Mouse (Mus musculus) intestine, embryonic 14.5 days (tissue): ENCODE results near the gene Prpf40b. TPM values are rescaled to one million over a fixed set of nuclear protein-coding genes. Genes with fewer than 3 reads are reported as not detected.
A peak's percentile ranks its signal among the peaks of the same experiment; 100 is the strongest.

Experiments used
- ATAC-seq: fragments of 200-750 bp; cut with Nextera tagmentation; replicated peaks from 2 replicates; pipeline ENCODE4 v1.8.0; 2017; ENCODE audit warnings: low read depth, moderate number of reproducible peaks, moderate TSS enrichment, moderate library complexity; ENCODE audit not compliant: low FRiP score, low TSS enrichment
- DNase-seq: peaks from one replicate; pipeline ENCODE4 v3.0.0-alpha.2; 2018; ENCODE audit warnings: low spot score
- H3K27ac ChIP-seq: fragments of 300-500 bp; sonication (generic); 2 replicates; pipeline ENCODE4 v1.5.1; 2014; ENCODE audit warnings: low read depth, mild to moderate bottlenecking, control low read depth
- H3K27me3 ChIP-seq: fragments of 300-500 bp; sonication (generic); replicated peaks from 2 replicates; pipeline ENCODE4 v1.6.1; 2014; ENCODE audit warnings: low read length, control low read depth; ENCODE audit not compliant: control insufficient read depth, insufficient read depth
- H3K36me3 ChIP-seq: fragments of 300-500 bp; sonication (generic); 2 replicates; pipeline ENCODE4 v1.6.1; 2014; ENCODE audit warnings: low read length, control low read depth; ENCODE audit not compliant: control insufficient read depth, insufficient read depth
- H3K4me1 ChIP-seq: fragments of 300-500 bp; sonication (generic); replicated peaks from 2 replicates; pipeline ENCODE4 v1.6.1; 2014; ENCODE audit warnings: low read length, control low read depth, mixed read lengths; ENCODE audit not compliant: control insufficient read depth, insufficient read depth
- H3K4me2 ChIP-seq: fragments of 300-500 bp; sonication (generic); 2 replicates; pipeline ENCODE4 v1.6.1; 2014; ENCODE audit warnings: low read length
- H3K4me3 ChIP-seq: fragments of 300-500 bp; sonication (generic); 2 replicates; pipeline ENCODE4 v1.5.1; 2014; ENCODE audit warnings: low read depth, low read length, control low read depth, mixed read lengths
- H3K9ac ChIP-seq: fragments of 300-500 bp; sonication (generic); 2 replicates; pipeline ENCODE4 v1.6.1; 2014; ENCODE audit warnings: mild to moderate bottlenecking, low read length
- H3K9me3 ChIP-seq: fragments of 300-500 bp; sonication (generic); 2 replicates; pipeline ENCODE4 v1.6.1; 2016; ENCODE audit warnings: low read length, control low read depth; ENCODE audit not compliant: control insufficient read depth
- WGBS: fragments of 180-500 bp; shearing (Covaris S2); extraction: QIAGEN DNeasy Blood & Tissue Kit; methylation state at CpG from one replicate; pipeline ENCODE4 v1.1.7; 2014; 5-methylcytosine and 5-hydroxymethylcytosine counted together
- polyA plus RNA-seq: library from polyadenylated mRNA; unstranded; fragments of >200 nt; fragmentation: Nextera tagmentation; extraction: Ambion mirVana; gene quantifications from 2 replicates; pipeline ENCODE4 v1.2.1, GENCODE M21; 2014

Gene Prpf40b
- polyA plus RNA-seq, 1 experiment from 2014 or later: 40.6 TPM

- H3K9ac ChIP-seq: no peak overlapping the region
- 84% methylated on average over 8 of the region's 8 CpGs for WGBS
- H3K27ac ChIP-seq: no peak overlapping the region
- no peak overlapping the region for H3K4me3 ChIP-seq
- no peaks in the 10 kb centered on the region for H3K27me3 ChIP-seq
- DNase-seq: no peak
- H3K36me3 ChIP-seq: no peaks in the 10 kb centered on the region
- no peaks in the 10 kb centered on the region for H3K4me1 ChIP-seq
- H3K9me3 ChIP-seq: no peaks in the 10 kb centered on the region
- no peak overlapping the region for H3K4me2 ChIP-seq
- no peak for ATAC-seq
These were observed 18.8 kb upstream of the Prpf40b start for GRCm38 (mm10) chr15:99276095-99276494.

- DNase-seq: no peak
- 78% methylated on average over 7 of the region's 7 CpGs for WGBS
These were observed 16.6 kb upstream of the Prpf40b start for GRCm38 (mm10) chr15:99278271-99278670.

GRCm38 (mm10) chr15:99283456-99283855, 11.4 kb upstream of the Prpf40b start:
- ATAC-seq: no peak
- no peak overlapping the region for H3K9ac ChIP-seq
- H3K4me2 ChIP-seq: no peak overlapping the region
- H3K36me3 ChIP-seq: no peaks in the 10 kb centered on the region
- H3K4me3 ChIP-seq: no peak overlapping the region
- WGBS: 63% methylated on average over 10 of the region's 10 CpGs
- H3K9me3 ChIP-seq: no peaks in the 10 kb centered on the region
- H3K4me1 ChIP-seq: no peaks in the 10 kb centered on the region
- no peaks in the 10 kb centered on the region for H3K27me3 ChIP-seq
- no peak overlapping the region for H3K27ac ChIP-seq
- DNase-seq: no peak

More at GRCm38 (mm10) chr15:99278271-99278670, 16.6 kb upstream of the Prpf40b start:
- Histone ChIP-seq H3K4me3 (no peak overlapping the region), H3K4me2 (no peak overlapping the region), H3K4me1 (no peaks in the 10 kb centered on the region), H3K9me3 (no peaks in the 10 kb centered on the region), H3K9ac (no peak overlapping the region), H3K36me3 (no peaks in the 10 kb centered on the region), H3K27ac (no peak overlapping the region), H3K27me3 (no peaks in the 10 kb centered on the region)
- ATAC-seq: no peak

GRCm38 (mm10) chr15:99284527-99285188, 10.2 kb upstream of the Prpf40b start:
- no peak overlapping the region; the same call in 1 of the 2 replicates for H3K4me2 ChIP-seq
- no peak overlapping the region for H3K27ac ChIP-seq

GRCm38 (mm10) chr15:99285189-99285535, 9.7 kb upstream of the Prpf40b start:
- H3K27me3 ChIP-seq: no peaks in the 10 kb centered on the region
- DNase-seq (no peak), ATAC-seq (peak; percentile 59)
- no peaks in the 10 kb centered on the region for H3K36me3 ChIP-seq
- 55% methylated on average over 8 of the region's 8 CpGs for WGBS
- H3K9ac ChIP-seq: no peak overlapping the region
- H3K4me3 ChIP-seq: no peak overlapping the region
- H3K4me1 ChIP-seq: no peaks in the 10 kb centered on the region
- no peak overlapping the region for H3K27ac ChIP-seq
- no peaks in the 10 kb centered on the region for H3K9me3 ChIP-seq
- H3K4me2 ChIP-seq: no peak overlapping the region

More at GRCm38 (mm10) chr15:99284527-99285188, 10.2 kb upstream of the Prpf40b start:
- Histone ChIP-seq H3K9me3 (no peaks in the 10 kb centered on the region), H3K27me3 (no peaks in the 10 kb centered on the region), H3K36me3 (no peaks in the 10 kb centered on the region), H3K4me3 (no peak overlapping the region), H3K9ac (no peak overlapping the region), H3K4me1 (no peaks in the 10 kb centered on the region)
- peak; percentile 70 for ATAC-seq
- WGBS: 33% methylated on average over 14 of the region's 14 CpGs
- DNase-seq: no peak

- ATAC-seq (no peak), DNase-seq (no peak)
- H3K4me1 ChIP-seq: no peaks in the 10 kb centered on the region
- H3K36me3 ChIP-seq: no peaks in the 10 kb centered on the region
- 84% methylated on average over 11 of the region's 11 CpGs for WGBS
- H3K9me3 ChIP-seq: no peaks in the 10 kb centered on the region
- H3K4me3 ChIP-seq: no peak overlapping the region
- no peak overlapping the region for H3K4me2 ChIP-seq
- H3K27me3 ChIP-seq: no peaks in the 10 kb centered on the region
- H3K9ac ChIP-seq: no peak overlapping the region
- no peak overlapping the region for H3K27ac ChIP-seq
These were observed 4.3 kb upstream of the Prpf40b start for GRCm38 (mm10) chr15:99290586-99290985.

- H3K9ac ChIP-seq: peak overlapping the region; percentile 66
- no peaks in the 10 kb centered on the region for H3K9me3 ChIP-seq
- H3K27me3 ChIP-seq: no peaks in the 10 kb centered on the region
- no peaks in the 10 kb centered on the region for H3K4me1 ChIP-seq
- no peak overlapping the region; the same call in 1 of the 2 replicates for H3K27ac ChIP-seq
- H3K4me3 ChIP-seq: peak overlapping the region; percentile 73
- ATAC-seq: no peak
- no peaks in the 10 kb centered on the region for H3K36me3 ChIP-seq
- WGBS: 22% methylated on average over 16 of the region's 16 CpGs
- peak overlapping the region; percentile 63 for H3K4me2 ChIP-seq
- peak; percentile 65 for DNase-seq
These were observed 600 bp upstream of the Prpf40b start for GRCm38 (mm10) chr15:99294287-99294686.

- peak; percentile 72 for DNase-seq
- WGBS: 2% methylated on average over 12 of the region's 17 CpGs
These were observed 646 bp downstream of the Prpf40b start, which contains the start of gene Fam186b for GRCm38 (mm10) chr15:99295484-99295981. TSS of gene Fam186b (minus strand) at chr15:99295888.

GRCm38 (mm10) chr15:99296213-99296612, 1.3 kb downstream of the Prpf40b start:
- H3K4me3 ChIP-seq: peak overlapping the region; percentile 73; the same call in 1 of the 2 replicates
- H3K27ac ChIP-seq: 0 out of 2 replicates have a peak overlapping the region, but pooled peaks have one; percentile 87

More at GRCm38 (mm10) chr15:99295484-99295981, 646 bp downstream of the Prpf40b start, which contains the start of gene Fam186b:
- H3K27ac ChIP-seq: peak within 1 kb of the TSS; percentile 87
- no peaks in the 10 kb centered on the region for H3K9me3 ChIP-seq
- no peaks in the 10 kb centered on the region for H3K4me1 ChIP-seq
- no peaks in the 10 kb centered on the region for H3K36me3 ChIP-seq
- H3K9ac ChIP-seq: peak within 1 kb of the TSS; percentile 66
- H3K27me3 ChIP-seq: no peaks in the 10 kb centered on the region
- peak within 1 kb of the TSS; percentile 63 for H3K4me2 ChIP-seq
- peak; percentile 34; the same call in 1 of the 2 replicates for ATAC-seq
- H3K4me3 ChIP-seq: peak within 1 kb of the TSS; percentile 73

More at GRCm38 (mm10) chr15:99296213-99296612, 1.3 kb downstream of the Prpf40b start:
- Histone ChIP-seq H3K9ac (no peak overlapping the region), H3K36me3 (no peaks in the 10 kb centered on the region), H3K9me3 (no peaks in the 10 kb centered on the region), H3K4me2 (peak overlapping the region; percentile 63), H3K4me1 (no peaks in the 10 kb centered on the region), H3K27me3 (no peaks in the 10 kb centered on the region)
- WGBS: 46% methylated on average over 5 of the region's 5 CpGs
- ATAC-seq (no peak), DNase-seq (no peak)
